Mouse (Mus musculus) testis, adult 2 months (tissue): ENCODE measurements around the gene Nrip1.

Experiments
- CTCF ChIP-seq: fragments of 200-500 bp; IDR thresholded peaks from 2 replicates; pipeline ENCODE4 v1.5.1; 2012; ENCODE audit warnings: low read depth, mild to moderate bottlenecking, inconsistent platforms, low read length, moderate library complexity; ENCODE audit not compliant: control insufficient read depth, insufficient read depth, insufficient replicate concordance
- POLR2A ChIP-seq: fragments of 200-500 bp; IDR thresholded peaks from 2 replicates; pipeline ENCODE4 v1.6.1; 2012; ENCODE audit warnings: low read depth, mild to moderate bottlenecking, inconsistent platforms, low read length, moderate library complexity; ENCODE audit not compliant: control insufficient read depth

DNA sequence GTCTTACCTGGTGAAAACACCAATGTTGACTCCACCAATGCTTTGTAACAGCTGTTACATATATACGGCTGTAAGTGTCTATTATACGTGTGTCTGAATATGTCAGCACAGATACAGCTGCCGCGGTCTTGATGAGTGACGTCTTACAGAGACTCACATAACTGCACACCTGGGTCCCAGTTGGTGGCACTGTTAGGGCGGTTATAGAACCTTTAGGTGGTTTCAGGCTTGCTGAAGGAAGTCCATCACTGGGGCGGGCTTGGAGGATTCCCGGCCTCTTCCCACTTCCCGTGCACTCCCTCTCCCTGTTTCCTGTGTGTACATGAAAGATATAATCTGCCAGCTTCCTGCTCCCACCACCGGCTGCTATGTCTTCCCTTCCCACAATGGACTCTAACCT is 34.4 kb downstream of the Nrip1 start:
- TF ChIP-seq POLR2A (no peak), CTCF (no peak)
